Mouse (Mus musculus) G1E (cell line): ENCODE data around the gene Plpp3. TPM values are rescaled to one million over a fixed set of nuclear protein-coding genes. Genes with fewer than 3 reads are reported as not detected.

Source experiments
- ATAC-seq: 2 replicates; pipeline ENCODE4 v1.8.0; 2016; ENCODE audit warnings: mild to moderate bottlenecking; ENCODE audit not compliant: insufficient number of reproducible peaks, poor library complexity, low FRiP score, severe bottlenecking; ENCODE audit errors: extremely low read depth
- DNase-seq: peaks from one replicate; pipeline ENCODE4 v3.0.0; 2012; ENCODE audit warnings: low spot score
- H3K27me3 ChIP-seq: 2 replicates; pipeline ENCODE4 v1.6.1; 2012; ENCODE audit warnings: mild to moderate bottlenecking, low read length, inconsistent platforms; ENCODE audit not compliant: insufficient read depth
- H3K36me3 ChIP-seq: replicated peaks from 2 replicates; pipeline ENCODE3; 2012; ENCODE audit warnings: mild to moderate bottlenecking, inconsistent platforms
- H3K4me1 ChIP-seq: 2 replicates; pipeline ENCODE4 v1.6.1; 2012; ENCODE audit warnings: low read depth, low read length, inconsistent platforms, mixed read lengths; ENCODE audit not compliant: insufficient read depth
- H3K4me3 ChIP-seq: 2 replicates; pipeline ENCODE4 v1.5.1; 2012; ENCODE audit warnings: low read depth, mild to moderate bottlenecking, inconsistent platforms, low read length, moderate library complexity, mixed read lengths
- H3K9me3 ChIP-seq: replicated peaks from 2 replicates; pipeline ENCODE4 v1.6.1; 2012; ENCODE audit warnings: inconsistent platforms
- CTCF ChIP-seq: IDR thresholded peaks from 2 replicates; pipeline ENCODE4 v1.5.1; 2012; ENCODE audit warnings: low read depth, low read length, inconsistent platforms, mixed read lengths
- GATA1 ChIP-seq: IDR thresholded peaks from 2 replicates; pipeline ENCODE4 v1.6.1; 2012; ENCODE audit warnings: borderline replicate concordance, low read length, inconsistent platforms, mixed read lengths
- GATA2 ChIP-seq: IDR thresholded peaks from 2 replicates; pipeline ENCODE4 v1.6.1; 2012; ENCODE audit warnings: low read depth, low read length, inconsistent platforms, borderline replicate concordance
- POLR2AphosphoS5 ChIP-seq: IDR thresholded peaks from 2 replicates; pipeline ENCODE4 v1.6.1; 2012; ENCODE audit warnings: low read depth, low read length, inconsistent platforms; ENCODE audit not compliant: insufficient replicate concordance
- TAL1 ChIP-seq: conservative IDR thresholded peaks from 2 replicates; pipeline ENCODE4 v1.6.1; 2012; ENCODE audit warnings: low read depth, low read length, inconsistent platforms, mixed read lengths
- polyA plus RNA-seq: library from polyadenylated mRNA; stranded (reverse); fragments of >175 nt; gene quantifications from 2 replicates; pipeline ENCODE4 v1.2.3, GENCODE M21; 2012
- total RNA-seq, 2 experiments: library from RNA; stranded (forward) in 1 of 2; stranded (reverse) in 1 of 2; fragments of 200-1000 nt in 1 of 2; fragments of >200 nt in 1 of 2; fragmentation: Nextera tagmentation in 1 of 2; gene quantifications; 2 replicates each; pipeline ENCODE4 v1.2.3; 2014 to 2017

Plpp3 gene
- total and polyA plus RNA-seq, 3 experiments: not detected

DNA sequence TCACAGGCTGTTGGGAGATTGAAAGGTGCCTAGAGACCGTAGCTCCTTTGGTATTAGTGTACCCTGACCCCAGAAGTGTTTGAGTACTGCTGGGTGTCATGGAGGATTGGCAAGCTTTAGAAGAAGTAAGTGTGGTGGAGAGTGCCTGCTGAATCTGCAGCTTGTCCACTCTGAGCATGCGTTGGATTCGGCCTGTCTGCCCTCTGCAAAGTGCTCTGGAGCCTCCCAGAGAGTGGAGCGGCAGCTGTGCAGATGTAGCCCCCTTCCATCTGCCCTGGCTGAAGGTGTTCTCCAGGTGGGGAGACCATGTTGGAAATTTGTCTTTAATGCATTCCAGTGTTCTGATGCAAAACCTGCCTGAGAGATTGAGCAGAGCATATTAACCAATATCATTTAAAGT, 17.6 kb downstream of the Plpp3 start:
- H3K36me3 ChIP-seq: no peaks in the 10 kb centered on the region
- no peak overlapping the region for H3K4me3 ChIP-seq
- ATAC-seq (no peak), DNase-seq (no peak)
- H3K4me1 ChIP-seq: no peaks in the 10 kb centered on the region
- H3K27me3 ChIP-seq: no peaks in the 10 kb centered on the region
- TF ChIP-seq CTCF (no peak), GATA2 (no peak), POLR2AphosphoS5 (no peak), GATA1 (no peak), TAL1 (no peak)
- peaks cover 63% of the 10 kb centered on the region for H3K9me3 ChIP-seq

DNA sequence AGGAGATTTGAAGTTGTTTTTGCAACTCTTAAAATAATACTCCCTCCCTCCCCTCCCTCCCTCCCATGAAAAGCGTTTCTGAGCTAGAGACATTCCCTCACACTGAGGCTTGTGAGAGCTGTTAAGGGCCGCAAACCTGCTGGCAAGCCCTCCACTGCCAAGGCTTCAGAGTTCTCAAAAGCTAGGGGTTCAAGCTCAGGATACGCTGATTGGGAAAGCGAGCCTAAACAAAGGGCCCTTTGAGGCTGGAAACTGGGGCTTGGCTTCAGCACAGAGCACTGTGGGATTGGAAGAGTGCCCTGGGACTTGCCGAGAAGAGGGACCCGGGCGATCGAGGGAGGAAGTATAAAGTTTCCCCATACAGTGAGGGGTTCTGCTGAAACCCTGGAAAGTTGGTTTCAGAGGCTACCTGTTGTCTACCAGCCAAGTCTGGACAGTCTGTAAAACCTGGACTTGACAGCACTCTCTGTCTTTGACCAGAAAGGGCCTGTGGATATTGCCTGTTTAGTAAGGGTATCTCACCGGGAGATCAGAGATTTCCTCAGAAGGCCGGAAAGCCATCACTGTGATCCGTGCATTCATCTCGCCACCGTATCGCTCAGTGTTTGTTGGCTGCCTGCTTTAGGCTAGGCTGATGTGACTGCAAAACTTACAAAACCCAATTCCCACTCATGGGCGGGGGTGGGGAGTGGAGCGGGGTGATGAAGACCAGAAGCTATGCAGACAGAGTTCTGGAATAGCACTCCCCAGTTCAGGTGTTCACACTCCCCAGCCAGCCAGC, 18.3 kb downstream of the Plpp3 start:
- H3K4me3 ChIP-seq: no peak overlapping the region
- H3K9me3 ChIP-seq: peaks cover 63% of the 10 kb centered on the region
- DNase-seq: no peak
- no peaks in the 10 kb centered on the region for H3K4me1 ChIP-seq
- no peaks in the 10 kb centered on the region for H3K27me3 ChIP-seq
- no peak for TF ChIP-seq CTCF
- ATAC-seq: no peak
- H3K36me3 ChIP-seq: no peaks in the 10 kb centered on the region

DNA sequence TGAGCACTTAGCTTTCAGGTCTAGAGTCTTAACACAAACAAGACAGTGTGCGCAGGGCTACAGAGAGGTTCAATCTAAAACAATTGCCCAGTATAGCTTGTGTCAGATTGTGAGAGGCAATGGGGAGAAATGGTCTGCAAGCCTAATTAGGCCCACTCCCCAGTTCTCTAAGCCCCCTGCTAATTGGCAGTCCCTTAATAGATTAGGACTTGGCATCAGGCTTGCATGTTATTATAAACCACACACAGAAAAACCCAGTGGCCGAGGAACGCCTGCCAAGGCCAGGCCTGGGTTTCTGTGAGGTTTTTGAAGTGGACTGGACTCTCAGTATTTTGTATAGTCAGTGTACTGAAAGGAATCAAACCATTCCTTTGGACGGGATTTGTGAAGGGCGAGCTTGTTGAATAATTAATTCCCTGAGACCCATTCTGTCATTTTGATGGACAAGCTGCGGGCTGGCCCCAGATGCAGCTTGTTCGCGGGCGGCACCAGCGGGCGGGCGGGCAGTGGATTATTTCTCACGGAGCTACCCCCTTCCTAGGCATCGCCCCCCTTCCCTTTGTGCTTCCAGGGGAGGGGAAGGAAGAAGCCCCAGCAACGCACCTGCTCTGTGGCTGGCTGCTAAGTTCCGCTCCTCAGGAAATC, 24.0 kb downstream of the Plpp3 start:
- Histone ChIP-seq H3K4me1 (no peaks in the 10 kb centered on the region), H3K36me3 (no peaks in the 10 kb centered on the region), H3K9me3 (peaks cover 52% of the 10 kb centered on the region), H3K27me3 (no peaks in the 10 kb centered on the region), H3K4me3 (no peak overlapping the region)
- ATAC-seq: no peak
- TF ChIP-seq GATA2: no peak
- TF ChIP-seq POLR2AphosphoS5: no peak
- no peak for TF ChIP-seq CTCF
- no peak for TF ChIP-seq TAL1
- TF ChIP-seq GATA1: no peak
- DNase-seq: no peak

DNA sequence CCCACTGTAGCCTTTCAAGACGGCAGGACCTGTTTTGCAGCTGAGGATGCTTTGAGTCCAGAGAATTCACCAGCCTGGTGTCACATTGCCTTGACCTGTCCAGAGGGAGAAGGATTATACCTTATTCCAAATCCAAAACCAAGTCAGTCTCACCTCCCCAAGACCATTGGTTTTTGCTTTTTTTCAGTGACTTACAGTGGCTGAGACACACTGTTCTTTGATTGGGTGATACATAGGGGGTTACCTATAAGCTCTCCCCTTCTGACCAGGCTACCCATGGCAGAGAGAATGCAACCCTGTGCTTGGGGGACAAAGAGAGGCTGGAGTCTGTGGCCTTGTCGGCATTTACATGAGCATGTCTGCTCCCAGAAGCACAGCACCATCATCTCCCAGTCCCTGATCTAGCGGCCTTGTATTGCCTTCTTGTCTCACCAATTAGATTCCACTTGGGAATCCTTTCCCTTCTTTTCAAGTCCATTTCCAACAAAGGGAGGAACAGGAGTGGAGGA, 24.6 kb downstream of the Plpp3 start:
- ATAC-seq: no peak
- no peak for TF ChIP-seq TAL1
- TF ChIP-seq GATA1: no peak
- TF ChIP-seq GATA2: no peak
- TF ChIP-seq POLR2AphosphoS5: no peak
- no peak for TF ChIP-seq CTCF
- no peaks in the 10 kb centered on the region for H3K4me1 ChIP-seq

DNA sequence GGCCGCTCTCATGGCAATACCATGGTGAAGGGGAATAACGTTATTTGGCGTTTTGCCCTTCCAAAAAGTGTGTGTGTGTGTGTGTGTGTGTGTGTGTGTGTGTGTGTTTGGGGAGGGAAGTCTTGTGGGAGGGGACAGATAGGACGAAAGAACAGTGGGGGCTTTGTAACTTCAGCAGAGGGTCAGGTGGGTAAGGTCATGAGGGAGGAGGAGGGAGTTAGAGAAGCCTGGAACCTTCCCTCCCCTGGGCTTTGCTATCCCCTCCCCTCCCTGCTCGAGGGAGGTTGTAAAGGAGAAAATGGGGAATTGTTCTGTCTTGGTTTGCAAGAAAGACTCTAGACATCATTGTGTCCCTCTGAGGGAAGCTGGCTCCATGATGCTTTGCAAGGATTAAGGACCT, 25.1 kb downstream of the Plpp3 start:
- ATAC-seq: no peak
- TF ChIP-seq GATA1 (no peak), TAL1 (no peak)
- H3K4me1 ChIP-seq: no peaks in the 10 kb centered on the region

More for the DNA sequence above, 24.6 kb downstream of the Plpp3 start:
- Histone ChIP-seq H3K27me3 (no peaks in the 10 kb centered on the region), H3K36me3 (no peaks in the 10 kb centered on the region), H3K4me3 (no peak overlapping the region), H3K9me3 (peaks cover 52% of the 10 kb centered on the region)
- DNase-seq: no peak

DNA sequence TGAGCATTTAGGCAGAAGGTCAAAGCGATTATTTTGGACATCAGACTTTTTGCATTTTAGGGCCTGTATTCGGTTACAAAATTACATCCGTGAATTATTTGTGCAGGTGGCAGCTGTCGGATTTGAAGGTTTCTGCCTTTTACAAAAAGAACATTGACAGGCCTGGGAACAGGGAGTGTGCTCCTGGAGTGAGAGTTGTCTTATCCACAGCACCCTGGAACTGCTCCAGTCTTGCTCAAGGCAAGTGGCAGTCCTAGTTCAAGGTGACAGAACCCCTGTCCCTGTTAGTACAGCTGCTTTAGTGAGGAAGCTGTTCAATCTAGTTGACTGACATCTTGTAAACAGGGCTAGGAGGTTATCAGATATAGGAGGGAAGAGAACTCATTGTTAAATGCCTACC, 27.3 kb downstream of the Plpp3 start:
- no peak for TF ChIP-seq CTCF
- TF ChIP-seq POLR2AphosphoS5: no peak
- no peak for TF ChIP-seq TAL1
- TF ChIP-seq GATA1: no peak
- Histone ChIP-seq H3K27me3 (no peaks in the 10 kb centered on the region), H3K36me3 (no peaks in the 10 kb centered on the region), H3K4me3 (no peak overlapping the region), H3K4me1 (no peaks in the 10 kb centered on the region), H3K9me3 (peaks cover 40% of the 10 kb centered on the region)
- ATAC-seq (no peak), DNase-seq (no peak)

More for the DNA sequence above, 25.1 kb downstream of the Plpp3 start:
- Histone ChIP-seq H3K27me3 (no peaks in the 10 kb centered on the region), H3K9me3 (peaks cover 51% of the 10 kb centered on the region), H3K36me3 (no peaks in the 10 kb centered on the region), H3K4me3 (no peak overlapping the region)
- DNase-seq: no peak

DNA sequence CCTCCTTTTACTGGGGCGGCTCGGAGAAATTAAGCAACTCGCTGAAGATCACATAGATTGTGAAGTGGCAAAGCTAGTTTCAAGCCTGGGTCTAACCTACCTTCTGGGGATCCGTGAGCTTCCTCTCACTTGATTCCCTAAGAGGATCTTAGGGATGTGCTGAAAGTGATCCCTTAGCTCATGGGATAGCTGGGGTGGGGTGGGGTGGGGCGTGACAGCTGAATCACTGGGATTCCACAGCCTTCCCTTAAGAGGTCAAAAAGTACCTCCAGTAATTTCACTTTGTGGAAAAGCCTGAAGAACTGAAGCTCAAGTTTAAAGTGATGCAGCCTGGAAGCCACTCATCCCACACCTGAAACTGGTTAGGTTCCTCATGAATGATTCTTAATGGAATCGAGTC, 27.8 kb downstream of the Plpp3 start:
- Histone ChIP-seq H3K9me3 (peaks cover 38% of the 10 kb centered on the region), H3K4me3 (no peak overlapping the region), H3K36me3 (no peaks in the 10 kb centered on the region), H3K27me3 (no peaks in the 10 kb centered on the region), H3K4me1 (no peaks in the 10 kb centered on the region)
- TF ChIP-seq CTCF: no peak
- no peak for TF ChIP-seq GATA2
- DNase-seq (no peak), ATAC-seq (no peak)
